Mouse (Mus musculus) myocyte (in vitro differentiated cells): Measurements from ENCODE around the gene Ranbp17. TPM values are rescaled to one million over a fixed set of nuclear protein-coding genes. Genes with fewer than 3 reads are reported as not detected.

Experiments used
- H3K27me3 ChIP-seq: one replicate; pipeline ENCODE4 v1.6.1; 2011; ENCODE audit not compliant: control insufficient read depth, insufficient read depth, insufficient read length
- H3K36me3 ChIP-seq: one replicate; pipeline ENCODE4 v1.6.1; 2011; ENCODE audit not compliant: control insufficient read depth, insufficient read depth
- H3K4me2 ChIP-seq: one replicate; pipeline ENCODE4 v1.6.1; 2011; ENCODE audit warnings: low read depth, control low read depth
- H3K4me3 ChIP-seq: one replicate; pipeline ENCODE4 v1.5.1; 2011; ENCODE audit warnings: mild to moderate bottlenecking, control low read depth, moderate library complexity
- H3K79me2 ChIP-seq: one replicate; pipeline ENCODE4 v1.6.1; 2011; ENCODE audit not compliant: control insufficient read depth, insufficient read depth
- H3ac ChIP-seq: one replicate; pipeline ENCODE4 v1.6.1; 2011; ENCODE audit not compliant: control insufficient read depth, insufficient read length
- CEBPB ChIP-seq: IDR thresholded peaks from 2 replicates; pipeline ENCODE4 v1.6.1; 2011; ENCODE audit warnings: mild to moderate bottlenecking, moderate library complexity; ENCODE audit not compliant: poor library complexity, insufficient read depth, severe bottlenecking
- E2F4 ChIP-seq: IDR thresholded peaks from one replicate; pipeline ENCODE4 v1.6.1; 2011; ENCODE audit warnings: mild to moderate bottlenecking, control low read depth, moderate library complexity; ENCODE audit not compliant: insufficient read depth
- MAX ChIP-seq: IDR thresholded peaks from one replicate; pipeline ENCODE4 v1.6.1; 2011; ENCODE audit warnings: low read depth, mild to moderate bottlenecking, control low read depth
- MYOD1 ChIP-seq, 3 experiments: IDR thresholded peaks; one replicate each; pipeline ENCODE4 v1.6.1; 2011; ENCODE audit warnings: control low read depth in 2 of 3, low read depth in 2 of 3, mild to moderate bottlenecking in 2 of 3, moderate library complexity in 1 of 3; ENCODE audit not compliant: insufficient read length in 2 of 3, control insufficient read depth in 1 of 3
- MYOG ChIP-seq, 3 experiments: IDR thresholded peaks; one replicate each; pipeline ENCODE4 v1.6.1; 2011; ENCODE audit warnings: control low read depth in 2 of 3, low read depth in 2 of 3, mild to moderate bottlenecking in 2 of 3; ENCODE audit not compliant: insufficient read length in 2 of 3, control insufficient read depth in 1 of 3, insufficient read depth in 1 of 3
- POLR2A ChIP-seq: IDR thresholded peaks from one replicate; pipeline ENCODE4 v1.6.1; 2011; ENCODE audit warnings: low read depth, mild to moderate bottlenecking, control low read depth, moderate library complexity; ENCODE audit not compliant: insufficient read length
- POLR2AphosphoS2 ChIP-seq: IDR thresholded peaks from one replicate; pipeline ENCODE4 v1.6.1; 2011; ENCODE audit warnings: low read depth, control low read depth; ENCODE audit not compliant: insufficient read length
- REST ChIP-seq: IDR thresholded peaks from one replicate; pipeline ENCODE4 v1.6.1; 2011; ENCODE audit warnings: mild to moderate bottlenecking, control low read depth, moderate library complexity; ENCODE audit not compliant: insufficient read depth, insufficient read length
- SRF ChIP-seq: IDR thresholded peaks from one replicate; pipeline ENCODE4 v1.6.1; 2011; ENCODE audit warnings: low read depth; ENCODE audit not compliant: control insufficient read depth, insufficient read length
- TCF12 ChIP-seq: IDR thresholded peaks from one replicate; pipeline ENCODE4 v1.6.1; 2011; ENCODE audit warnings: mild to moderate bottlenecking, control low read depth; ENCODE audit not compliant: poor library complexity, insufficient read depth, severe bottlenecking
- TCF3 ChIP-seq: IDR thresholded peaks from one replicate; pipeline ENCODE4 v1.6.1; 2011; ENCODE audit warnings: low read depth, control low read depth; ENCODE audit not compliant: insufficient read length
- USF1 ChIP-seq: IDR thresholded peaks from one replicate; pipeline ENCODE4 v1.6.1; 2011; ENCODE audit warnings: low read depth, mild to moderate bottlenecking, control low read depth, moderate library complexity
- polyA plus RNA-seq: library from polyadenylated mRNA; unstranded; fragments of >200 nt; fragmentation: generic; extraction: Trizol; gene quantifications from one replicate; pipeline ENCODE4 v1.2.1, GENCODE M21; 2012; ENCODE audit warnings: missing spikeins

Ranbp17 gene
- polyA plus RNA-seq, 1 experiment, result not detected

DNA sequence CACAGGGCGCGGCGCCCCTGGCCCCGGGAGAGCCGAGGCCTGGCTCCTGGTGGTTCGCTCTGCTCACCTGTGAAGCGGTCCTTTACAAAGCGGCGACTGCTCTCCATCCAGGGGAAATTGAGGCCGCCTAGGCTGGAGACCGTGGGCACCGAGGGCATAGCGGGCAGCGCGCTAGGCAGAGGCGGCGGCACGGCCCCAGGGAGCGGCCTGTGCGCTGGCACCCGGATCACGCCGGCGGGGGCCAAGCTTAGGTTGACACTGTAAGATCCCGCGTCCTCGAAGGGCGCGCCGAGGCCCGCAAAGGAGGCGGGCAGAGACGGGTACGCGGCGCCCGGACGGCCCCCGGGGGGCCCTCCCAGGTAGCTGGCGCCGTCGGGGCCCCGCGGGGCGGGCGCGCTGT lies 310.6 kb downstream of the Ranbp17 start:
- no peak overlapping the region for H3ac ChIP-seq
- TF ChIP-seq POLR2A (no peak), POLR2AphosphoS2 (no peak), TCF3 (no peak), USF1 (no peak), TCF12 (no peak), MYOG (IDR thresholded peaks at IDR 0.05; ENCODE audit: control insufficient read depth in 1 of 3, insufficient read depth in 1 of 3, insufficient read length in 2 of 3, low read depth in 2 of 3) (no peak), MAX (no peak), MYOD1 (IDR thresholded peaks at IDR 0.05; ENCODE audit: control insufficient read depth in 1 of 3, insufficient read length in 2 of 3, low read depth in 2 of 3) (no peak), REST (no peak), E2F4 (no peak), SRF (no peak)
- H3K79me2 ChIP-seq, result no peaks in the 10 kb centered on the region
- no peak overlapping the region for H3K4me2 ChIP-seq
- H3K4me3 ChIP-seq, result no peak overlapping the region
- no peaks in the 10 kb centered on the region for H3K36me3 ChIP-seq
- peaks cover 13% of the 10 kb centered on the region for H3K27me3 ChIP-seq

DNA sequence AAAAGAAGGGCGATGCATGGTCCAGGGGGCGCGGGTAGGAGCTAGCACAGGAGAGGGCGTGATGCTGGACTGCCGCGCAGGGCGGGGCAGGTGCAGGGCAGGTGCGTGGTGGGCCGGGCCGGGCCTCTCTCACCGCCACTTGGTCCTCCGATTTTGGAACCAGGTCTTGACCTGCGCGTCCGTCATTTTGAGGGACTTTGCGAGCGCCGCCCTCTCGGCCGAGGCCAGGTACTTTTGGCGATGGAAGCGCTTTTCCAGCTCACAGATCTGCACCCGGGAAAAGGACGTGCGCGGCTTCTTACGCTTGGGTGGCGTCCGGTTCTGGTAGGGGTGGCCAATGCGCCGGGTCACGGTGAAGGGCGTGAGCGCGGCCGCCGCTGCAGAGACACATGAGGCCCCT lies 311.2 kb downstream of the Ranbp17 start:
- Histone ChIP-seq H3K27me3 (peaks cover 18% of the 10 kb centered on the region), H3K79me2 (no peaks in the 10 kb centered on the region), H3K4me3 (no peak overlapping the region), H3K36me3 (no peaks in the 10 kb centered on the region), H3ac (no peak overlapping the region), H3K4me2 (no peak overlapping the region)
- TF ChIP-seq POLR2AphosphoS2, result no peak
- no peak for TF ChIP-seq MAX
- no peak for TF ChIP-seq E2F4
- no peak for TF ChIP-seq MYOD1 (IDR thresholded peaks at IDR 0.05; ENCODE audit: control insufficient read depth in 1 of 3, insufficient read length in 2 of 3, low read depth in 2 of 3)
- no peak for TF ChIP-seq REST
- no peak for TF ChIP-seq TCF12
- TF ChIP-seq USF1, result no peak
- TF ChIP-seq MYOG (IDR thresholded peaks at IDR 0.05; ENCODE audit: control insufficient read depth in 1 of 3, insufficient read depth in 1 of 3, insufficient read length in 2 of 3, low read depth in 2 of 3), result no peak
- TF ChIP-seq CEBPB, result no peak
- no peak for TF ChIP-seq POLR2A
- TF ChIP-seq SRF, result no peak
- TF ChIP-seq TCF3, result no peak

DNA sequence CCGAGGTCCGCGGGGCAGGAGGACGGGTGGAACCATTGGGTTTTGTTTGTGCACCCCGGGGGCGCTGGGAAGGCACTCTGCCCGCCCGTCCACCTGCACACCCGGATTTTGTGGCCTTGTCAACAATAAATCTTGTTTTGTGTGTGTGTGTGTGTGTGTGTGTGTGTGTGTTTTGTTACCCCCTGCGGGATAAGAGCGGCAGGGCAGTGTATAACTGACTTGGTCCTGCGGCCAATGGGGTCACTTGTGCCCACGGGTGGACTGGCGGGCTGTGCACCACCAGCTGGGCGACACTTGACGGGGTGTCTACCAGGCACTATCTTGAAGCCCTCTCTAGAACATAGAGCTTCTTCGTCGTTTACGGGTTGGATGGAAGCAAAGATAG lies 311.9 kb downstream of the Ranbp17 start:
- Histone ChIP-seq H3K4me2 (no peak overlapping the region), H3K79me2 (no peaks in the 10 kb centered on the region), H3ac (no peak overlapping the region), H3K27me3 (peaks cover 23% of the 10 kb centered on the region), H3K36me3 (no peaks in the 10 kb centered on the region), H3K4me3 (no peak overlapping the region)
- TF ChIP-seq USF1 (no peak), MYOD1 (IDR thresholded peaks at IDR 0.05; ENCODE audit: control insufficient read depth in 1 of 3, insufficient read length in 2 of 3, low read depth in 2 of 3) (no peak), TCF3 (no peak), MYOG (IDR thresholded peaks at IDR 0.05; ENCODE audit: control insufficient read depth in 1 of 3, insufficient read depth in 1 of 3, insufficient read length in 2 of 3, low read depth in 2 of 3) (no peak), TCF12 (no peak), MAX (no peak), SRF (no peak), CEBPB (no peak), E2F4 (no peak), POLR2AphosphoS2 (no peak), REST (no peak), POLR2A (no peak)

DNA sequence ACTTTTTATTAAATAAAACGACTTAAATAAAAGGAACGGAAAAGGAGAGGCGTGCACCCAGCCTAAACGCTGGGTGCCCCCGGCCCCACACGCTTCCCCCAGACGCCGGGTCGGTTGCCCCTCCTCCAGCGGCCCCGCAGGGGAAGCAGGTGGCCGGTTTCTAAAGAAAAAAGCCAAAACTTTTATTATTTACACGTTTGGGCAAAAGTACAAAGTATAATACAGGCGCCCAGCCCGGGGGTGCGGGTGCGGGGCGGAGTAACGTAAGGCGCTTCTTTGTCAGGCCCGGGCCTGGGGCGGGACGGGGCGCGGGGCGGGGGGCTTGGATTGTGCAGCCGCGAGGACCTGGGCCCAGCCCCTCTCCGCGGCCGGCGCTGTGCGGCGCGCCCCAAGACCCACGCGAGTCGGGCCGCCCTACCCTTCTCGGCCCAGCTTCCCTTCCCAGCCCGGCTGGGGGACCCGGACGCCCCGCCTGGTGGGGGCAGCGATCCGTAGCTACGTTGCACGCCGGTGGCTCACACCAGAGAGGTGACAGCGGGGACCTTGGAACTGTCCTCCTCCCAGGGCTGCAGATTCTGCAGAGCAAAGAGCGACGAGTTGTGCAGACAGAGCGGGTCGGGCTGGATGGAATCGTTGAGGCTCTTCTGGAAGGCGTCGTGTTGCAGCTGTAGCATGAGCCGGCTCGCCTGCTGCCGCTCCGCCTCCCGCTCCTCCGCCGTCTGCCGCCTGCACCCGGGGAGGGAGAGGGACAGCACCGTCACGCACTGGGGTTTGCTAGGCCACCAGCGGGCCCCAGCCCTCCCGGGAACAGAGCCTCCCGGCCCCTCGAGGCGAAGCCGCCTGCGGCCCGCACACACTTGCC lies 312.6 kb downstream of the Ranbp17 start:
- Histone ChIP-seq H3K4me3 (no peak overlapping the region), H3ac (no peak overlapping the region), H3K27me3 (peaks cover 30% of the 10 kb centered on the region), H3K36me3 (no peaks in the 10 kb centered on the region), H3K79me2 (no peaks in the 10 kb centered on the region), H3K4me2 (no peak overlapping the region)
- no peak for TF ChIP-seq MYOG (IDR thresholded peaks at IDR 0.05; ENCODE audit: control insufficient read depth in 1 of 3, insufficient read depth in 1 of 3, insufficient read length in 2 of 3, low read depth in 2 of 3)
